Mouse (Mus musculus) intestine, embryonic 14.5 days (tissue): ENCODE measurements around the gene Gm42688. TPM values are rescaled to one million over a fixed set of nuclear protein-coding genes. Genes with fewer than 3 reads are reported as not detected.

ENCODE experiments used
- ATAC-seq: fragments of 200-750 bp; cut with Nextera tagmentation; replicated peaks from 2 replicates; pipeline ENCODE4 v1.8.0; 2017; ENCODE audit warnings: low read depth, moderate number of reproducible peaks, moderate TSS enrichment, moderate library complexity; ENCODE audit not compliant: low FRiP score, low TSS enrichment
- DNase-seq: peaks from one replicate; pipeline ENCODE4 v3.0.0-alpha.2; 2018; ENCODE audit warnings: low spot score
- H3K27ac ChIP-seq: fragments of 300-500 bp; sonication (generic); 2 replicates; pipeline ENCODE4 v1.5.1; 2014; ENCODE audit warnings: low read depth, mild to moderate bottlenecking, control low read depth
- H3K27me3 ChIP-seq: fragments of 300-500 bp; sonication (generic); replicated peaks from 2 replicates; pipeline ENCODE4 v1.6.1; 2014; ENCODE audit warnings: low read length, control low read depth; ENCODE audit not compliant: control insufficient read depth, insufficient read depth
- H3K36me3 ChIP-seq: fragments of 300-500 bp; sonication (generic); 2 replicates; pipeline ENCODE4 v1.6.1; 2014; ENCODE audit warnings: low read length, control low read depth; ENCODE audit not compliant: control insufficient read depth, insufficient read depth
- H3K4me1 ChIP-seq: fragments of 300-500 bp; sonication (generic); replicated peaks from 2 replicates; pipeline ENCODE4 v1.6.1; 2014; ENCODE audit warnings: low read length, control low read depth, mixed read lengths; ENCODE audit not compliant: control insufficient read depth, insufficient read depth
- H3K4me2 ChIP-seq: fragments of 300-500 bp; sonication (generic); 2 replicates; pipeline ENCODE4 v1.6.1; 2014; ENCODE audit warnings: low read length
- H3K4me3 ChIP-seq: fragments of 300-500 bp; sonication (generic); 2 replicates; pipeline ENCODE4 v1.5.1; 2014; ENCODE audit warnings: low read depth, low read length, control low read depth, mixed read lengths
- H3K9ac ChIP-seq: fragments of 300-500 bp; sonication (generic); 2 replicates; pipeline ENCODE4 v1.6.1; 2014; ENCODE audit warnings: mild to moderate bottlenecking, low read length
- H3K9me3 ChIP-seq: fragments of 300-500 bp; sonication (generic); 2 replicates; pipeline ENCODE4 v1.6.1; 2016; ENCODE audit warnings: low read length, control low read depth; ENCODE audit not compliant: control insufficient read depth
- WGBS: fragments of 180-500 bp; shearing (Covaris S2); extraction: QIAGEN DNeasy Blood & Tissue Kit; methylation state at CpG from one replicate; pipeline ENCODE4 v1.1.7; 2014; 5-methylcytosine and 5-hydroxymethylcytosine counted together
- polyA plus RNA-seq: library from polyadenylated mRNA; unstranded; fragments of >200 nt; fragmentation: Nextera tagmentation; extraction: Ambion mirVana; gene quantifications from 2 replicates; pipeline ENCODE4 v1.2.1, GENCODE M21; 2014

The Gm42688 gene
- polyA plus RNA-seq, 1 experiment from 2014 or later, result 2.6 TPM

GRCm38 (mm10) chr6:83092416-83093127 lies 8.8 kb upstream of the Gm42688 start:
- Histone ChIP-seq H3K27ac (no peak overlapping the region), H3K27me3 (peaks cover 32% of the 10 kb centered on the region), H3K4me2 (no peak overlapping the region), H3K9me3 (no peaks in the 10 kb centered on the region), H3K36me3 (no peaks in the 10 kb centered on the region), H3K4me3 (no peak overlapping the region), H3K4me1 (peaks cover 3% of the 10 kb centered on the region), H3K9ac (no peak overlapping the region)
- 18% methylated on average over 6 of the region's 6 CpGs for WGBS
- DNase-seq (no peak), ATAC-seq (no peak)

- peaks cover 2% of the 10 kb centered on the region; the same call in 1 of the 2 replicates for H3K4me1 ChIP-seq
- H3K27me3 ChIP-seq, result 0 out of 2 replicates have a peak, but pooled peaks cover under 1% of the 10 kb centered on the region
- no peak overlapping the region for H3K9ac ChIP-seq
- ATAC-seq, result no peak
- no peak overlapping the region for H3K27ac ChIP-seq
- H3K36me3 ChIP-seq, result no peaks in the 10 kb centered on the region
- no peak for DNase-seq
- 46% methylated on average over 6 of the region's 6 CpGs for WGBS
- no peak overlapping the region for H3K4me2 ChIP-seq
- H3K9me3 ChIP-seq, result no peaks in the 10 kb centered on the region
- no peak overlapping the region for H3K4me3 ChIP-seq
These were observed 5.4 kb upstream of the Gm42688 start for GRCm38 (mm10) chr6:83095968-83096367.

GRCm38 (mm10) chr6:83098411-83098810 lies 3.0 kb upstream of the Gm42688 start:
- no peak overlapping the region for H3K27ac ChIP-seq
- no peaks in the 10 kb centered on the region for H3K27me3 ChIP-seq
- no peaks in the 10 kb centered on the region for H3K36me3 ChIP-seq
- peaks cover 13% of the 10 kb centered on the region for H3K4me1 ChIP-seq
- H3K9ac ChIP-seq, result no peak overlapping the region
- H3K4me2 ChIP-seq, result no peak overlapping the region
- DNase-seq (no peak), ATAC-seq (no peak)
- H3K4me3 ChIP-seq, result no peak overlapping the region
- H3K9me3 ChIP-seq, result no peaks in the 10 kb centered on the region
- 51% methylated on average over 2 of the region's 2 CpGs for WGBS

GRCm38 (mm10) chr6:83101688-83102556 lies 505 bp downstream of the Gm42688 start:
- peak; percentile 84 for ATAC-seq
- under 1% methylated on average over 69 of the region's 74 CpGs for WGBS

GRCm38 (mm10) chr6:83103130-83103650 lies 1.8 kb downstream of the Gm42688 start:
- peaks cover 13% of the 10 kb centered on the region for H3K4me1 ChIP-seq
- H3K9ac ChIP-seq, result no peak overlapping the region
- no peak overlapping the region for H3K4me3 ChIP-seq

More at GRCm38 (mm10) chr6:83101688-83102556, 505 bp downstream of the Gm42688 start:
- peaks cover 13% of the 10 kb centered on the region for H3K4me1 ChIP-seq
- H3K27me3 ChIP-seq, result no peaks in the 10 kb centered on the region
- DNase-seq, result peak; percentile 90
- H3K9me3 ChIP-seq, result no peaks in the 10 kb centered on the region
- no peaks in the 10 kb centered on the region for H3K36me3 ChIP-seq
- peak overlapping the region; percentile 79 for H3K4me3 ChIP-seq
- H3K9ac ChIP-seq, result peak overlapping the region; percentile 78
- H3K4me2 ChIP-seq, result peak overlapping the region; percentile 100
- peak overlapping the region; percentile 77 for H3K27ac ChIP-seq

GRCm38 (mm10) chr6:83104158-83104557 lies 2.7 kb downstream of the Gm42688 start:
- no peak for DNase-seq
- H3K27ac ChIP-seq, result no peak overlapping the region
- H3K9me3 ChIP-seq, result no peaks in the 10 kb centered on the region
- no peaks in the 10 kb centered on the region for H3K27me3 ChIP-seq
- no peaks in the 10 kb centered on the region for H3K36me3 ChIP-seq
- no peak overlapping the region for H3K4me3 ChIP-seq
- 82% methylated on average over 4 of the region's 4 CpGs for WGBS
- no peak overlapping the region for H3K9ac ChIP-seq
- no peak overlapping the region for H3K4me2 ChIP-seq
- no peak for ATAC-seq
- H3K4me1 ChIP-seq, result peaks cover 13% of the 10 kb centered on the region

More at GRCm38 (mm10) chr6:83103130-83103650, 1.8 kb downstream of the Gm42688 start:
- H3K4me2 ChIP-seq, result peak overlapping the region; percentile 100; the same call in 1 of the 2 replicates
- WGBS, result 48% methylated on average over 11 of the region's 11 CpGs
- no peak for DNase-seq
- no peaks in the 10 kb centered on the region for H3K9me3 ChIP-seq
- no peaks in the 10 kb centered on the region for H3K27me3 ChIP-seq
- no peak overlapping the region for H3K27ac ChIP-seq
- no peaks in the 10 kb centered on the region for H3K36me3 ChIP-seq
- no peak for ATAC-seq

- Histone ChIP-seq H3K9ac (no peak overlapping the region), H3K4me1 (peaks cover 9% of the 10 kb centered on the region), H3K9me3 (no peaks in the 10 kb centered on the region), H3K36me3 (peaks cover 15% of the 10 kb centered on the region), H3K27ac (0 out of 2 replicates have a peak overlapping the region, but pooled peaks have one; percentile 77), H3K4me3 (peak overlapping the region; percentile 99), H3K4me2 (peak overlapping the region; percentile 85), H3K27me3 (no peaks in the 10 kb centered on the region)
- ATAC-seq (0 out of 2 replicates have a peak, but pooled peaks have one; percentile 12), DNase-seq (peak; percentile 87)
- 38% methylated on average over 13 of the region's 13 CpGs for WGBS
These were observed 6.4 kb downstream of the Gm42688 start for GRCm38 (mm10) chr6:83107566-83108400.
